Mouse (Mus musculus) hindlimb bud, embryonic 11.5 days (tissue): Measurements from ENCODE around the gene Ulk4.
"Not testable (repeated sequence)": the region's sequence is repeated elsewhere in the genome, so short reads cannot be mapped to it uniquely, and the experiment has no call there.

Source experiments
- DNase-seq: peaks from one replicate; pipeline ENCODE4 v3.0.0-alpha.2; 2012; ENCODE audit warnings: low read depth, low spot score; ENCODE audit errors: extremely low spot score

Ulk4 gene

DNA sequence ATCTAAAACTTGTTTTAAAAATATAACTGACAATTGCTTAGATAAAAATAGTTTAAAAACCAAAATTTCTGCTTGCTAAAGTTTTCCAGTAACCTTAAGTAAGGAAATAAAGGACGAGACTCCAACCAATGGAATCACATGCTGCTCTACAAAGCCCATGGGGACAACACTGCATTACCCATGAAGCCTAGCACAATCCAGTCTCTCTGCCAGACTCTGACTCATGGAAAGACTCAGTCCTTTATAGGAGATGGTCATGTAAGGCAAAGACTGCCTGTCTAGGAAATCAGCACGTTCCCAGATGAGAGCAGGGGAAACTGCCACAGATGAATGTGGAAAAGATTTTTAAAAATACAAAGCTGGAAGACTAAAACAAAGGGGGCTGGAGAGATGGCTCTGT is 23.0 kb downstream of the Ulk4 start:
- no peak for DNase-seq

DNA sequence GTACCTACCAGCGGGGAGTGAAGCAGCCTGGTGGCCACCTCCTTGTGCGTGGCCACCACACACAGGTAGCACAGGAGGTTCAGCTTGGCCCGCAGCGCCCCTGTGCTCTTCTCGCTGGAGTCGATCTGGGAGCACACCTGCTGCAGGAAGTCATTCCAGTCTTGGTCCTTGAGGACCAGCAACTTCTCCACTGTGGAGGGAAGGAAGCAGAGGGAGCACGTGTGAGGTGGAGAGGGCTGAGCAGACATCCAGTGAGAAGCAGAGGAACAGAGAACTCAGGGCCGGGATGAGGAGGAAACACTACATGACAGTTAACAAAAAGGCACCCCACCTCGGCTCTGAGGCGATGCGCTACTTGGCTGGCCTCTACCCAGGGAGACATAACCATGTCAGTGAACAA is 26.1 kb downstream of the Ulk4 start:
- DNase-seq = no peak

DNA sequence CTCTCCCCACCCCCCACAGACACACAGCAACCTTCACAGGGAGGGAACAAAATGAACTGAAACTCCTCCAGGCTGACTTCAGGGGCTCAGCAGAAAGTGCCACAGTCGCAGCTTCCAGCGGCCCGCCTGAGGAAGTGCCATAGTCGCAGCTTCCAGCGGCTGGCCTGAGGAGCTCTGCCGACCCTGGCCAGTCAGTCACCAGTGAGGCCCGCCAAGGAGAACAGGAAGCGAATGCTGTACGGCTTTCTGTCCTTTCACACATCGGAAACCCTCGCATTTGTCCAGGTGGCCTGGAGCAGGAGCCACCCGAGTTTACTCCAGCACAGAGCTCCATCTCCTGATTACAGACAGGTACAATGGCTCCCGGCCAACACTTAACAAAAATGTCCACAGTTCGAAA is 27.2 kb downstream of the Ulk4 start:
- DNase-seq = no peak

DNA sequence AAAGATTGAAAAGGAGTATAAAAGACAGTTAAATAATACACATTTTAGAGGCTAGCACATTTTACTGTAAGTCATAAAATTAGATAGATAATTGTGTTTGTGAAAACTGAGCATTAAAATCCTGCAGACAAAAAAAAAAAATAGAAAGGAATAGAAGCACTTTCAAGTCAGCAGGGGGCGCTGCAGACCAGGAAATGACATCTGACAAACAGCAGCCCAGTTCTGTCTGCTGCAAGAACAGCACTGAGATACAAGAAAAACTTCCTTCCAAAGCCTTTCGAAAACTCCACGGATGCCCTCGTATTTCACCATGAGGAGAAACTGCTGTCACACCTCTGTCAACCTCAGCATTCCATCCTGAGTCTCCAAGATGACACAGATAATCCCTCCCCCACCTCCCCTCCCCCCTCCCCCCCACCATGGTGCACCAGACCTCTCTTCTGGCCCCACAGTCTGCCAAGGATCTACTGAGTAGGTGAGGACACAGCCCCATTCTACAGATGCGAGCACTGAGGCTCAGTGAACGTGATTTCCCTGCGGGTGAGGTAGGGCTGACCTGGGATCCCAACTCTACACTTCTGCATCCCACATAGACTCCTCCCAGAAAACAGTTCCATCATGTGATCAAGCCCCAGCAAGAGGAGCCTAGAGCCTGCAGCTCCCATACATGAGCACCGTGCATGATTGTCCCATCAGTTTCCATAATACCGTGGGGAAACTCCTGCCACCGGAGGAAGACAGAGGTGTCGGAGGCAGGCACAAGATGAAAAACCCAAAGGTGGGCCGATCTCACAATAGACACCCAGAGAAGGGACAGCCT is 28.8 kb downstream of the Ulk4 start:
- peak; percentile 68 for DNase-seq

DNA sequence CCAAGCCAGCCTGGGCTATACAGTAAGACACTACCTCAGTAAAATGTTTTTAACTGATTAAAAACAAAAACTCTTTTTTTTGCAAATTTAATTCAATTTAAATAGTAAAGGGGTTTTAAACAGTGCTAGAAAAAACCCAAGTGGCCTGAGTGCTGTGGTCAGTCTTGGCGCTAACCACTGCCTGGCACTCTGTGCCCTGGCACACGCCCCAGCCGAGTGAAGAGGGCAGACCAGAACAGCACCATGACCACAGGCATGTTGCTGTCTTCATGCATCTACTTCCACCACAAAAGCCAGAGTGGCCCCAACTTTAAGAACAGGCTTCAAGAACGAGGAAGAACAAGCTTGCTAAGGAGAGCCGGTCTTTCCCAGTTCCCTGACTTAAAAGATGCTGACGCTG is 29.9 kb downstream of the Ulk4 start:
- DNase-seq = no peak

DNA sequence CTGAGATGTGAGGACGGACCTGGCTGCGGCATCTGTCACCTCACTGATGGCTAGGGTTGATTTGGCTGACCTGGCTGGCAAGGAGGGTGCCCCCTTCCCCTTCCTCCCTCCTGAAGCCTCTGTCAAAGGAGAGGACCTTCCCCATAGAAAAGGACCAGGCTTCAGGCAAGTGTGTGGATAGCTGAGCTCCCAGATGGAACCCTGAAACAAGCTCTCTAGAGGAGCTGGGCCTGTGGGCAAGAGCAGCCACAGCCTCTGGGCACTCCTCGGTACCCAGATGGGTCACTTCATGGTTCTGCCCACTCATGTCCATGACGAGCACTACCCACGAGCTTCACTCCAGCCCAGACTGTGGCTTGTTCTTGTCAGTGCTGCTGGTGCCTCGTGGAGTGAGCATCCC is 34.7 kb downstream of the Ulk4 start:
- DNase-seq = no peak

DNA sequence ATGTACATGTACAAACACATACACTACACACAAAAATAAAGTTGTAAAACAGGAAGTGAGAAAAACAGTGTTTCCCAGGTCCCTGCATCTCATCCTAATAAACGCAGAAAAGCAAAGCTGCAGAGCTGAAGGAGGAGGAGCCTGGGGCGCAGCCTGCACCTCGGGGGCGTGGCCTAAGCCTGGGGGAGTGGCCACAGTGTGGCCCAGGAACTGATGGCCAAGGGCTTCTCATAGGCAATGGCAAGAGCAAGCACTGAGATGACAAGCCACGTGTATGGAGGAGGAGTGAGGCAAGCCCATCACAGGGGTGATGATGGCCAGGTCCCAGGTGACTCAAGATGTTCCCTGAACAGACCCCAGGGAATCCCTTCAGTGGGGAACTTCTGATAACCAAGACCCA is 35.2 kb downstream of the Ulk4 start:
- DNase-seq = no peak

DNA sequence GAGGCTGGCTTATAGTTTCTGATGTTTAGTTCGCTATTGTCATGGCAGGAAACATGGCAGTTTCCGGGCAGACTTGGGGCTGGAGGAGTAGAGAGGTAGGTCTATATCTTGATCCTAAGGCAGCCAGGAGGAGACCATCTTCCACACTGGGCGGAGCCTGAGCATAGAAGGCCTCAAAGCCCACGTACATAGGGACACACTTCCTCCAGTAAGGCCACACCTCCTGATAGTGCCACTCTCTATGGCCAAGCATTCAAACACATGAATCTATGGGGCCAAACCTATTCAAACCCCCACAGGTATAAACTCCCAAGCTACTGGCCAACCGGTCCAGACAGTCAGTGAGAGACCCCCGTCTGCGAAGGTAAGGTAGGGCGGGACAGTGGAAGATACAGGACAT is 35.6 kb downstream of the Ulk4 start:
- no peak for DNase-seq

DNA sequence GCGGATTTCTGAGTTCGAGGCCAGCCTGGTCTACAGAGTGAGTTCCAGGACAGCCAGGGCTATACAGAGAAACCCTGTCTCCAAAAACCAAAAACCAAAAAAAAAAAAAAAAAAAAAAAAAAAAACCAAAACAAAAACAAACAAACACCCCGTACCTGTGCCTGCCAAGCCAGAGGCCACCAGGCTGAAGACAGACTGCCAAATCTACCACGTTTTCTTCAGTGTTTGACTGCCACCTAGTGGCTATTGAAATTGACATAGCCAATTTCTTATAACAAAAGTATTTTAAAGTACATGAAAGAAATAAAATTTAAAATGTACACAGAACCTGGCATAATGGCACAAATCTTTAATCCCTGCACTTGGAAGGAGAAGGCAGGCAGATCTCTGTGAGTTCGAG is 36.8 kb downstream of the Ulk4 start:
- not testable (repeated sequence) for DNase-seq

DNA sequence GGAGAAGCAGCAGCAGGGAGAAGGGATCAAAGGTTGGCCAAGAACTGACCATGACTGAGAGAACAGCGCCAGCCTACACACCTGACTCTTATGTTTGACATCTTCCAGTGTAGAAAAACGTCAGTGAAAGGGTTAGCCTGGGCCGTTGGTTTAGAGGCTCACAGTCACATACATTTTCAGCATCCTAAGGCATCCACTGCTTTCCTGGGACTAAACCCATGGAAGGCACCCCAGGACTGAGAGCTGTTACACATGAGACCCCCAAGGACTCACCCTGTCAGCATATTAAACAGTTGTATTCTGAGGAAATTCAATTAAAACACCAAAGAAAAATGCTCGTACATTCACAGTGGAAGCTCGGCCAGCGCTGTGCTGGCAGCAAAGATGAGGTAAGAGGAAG is 37.4 kb downstream of the Ulk4 start:
- no peak for DNase-seq

DNA sequence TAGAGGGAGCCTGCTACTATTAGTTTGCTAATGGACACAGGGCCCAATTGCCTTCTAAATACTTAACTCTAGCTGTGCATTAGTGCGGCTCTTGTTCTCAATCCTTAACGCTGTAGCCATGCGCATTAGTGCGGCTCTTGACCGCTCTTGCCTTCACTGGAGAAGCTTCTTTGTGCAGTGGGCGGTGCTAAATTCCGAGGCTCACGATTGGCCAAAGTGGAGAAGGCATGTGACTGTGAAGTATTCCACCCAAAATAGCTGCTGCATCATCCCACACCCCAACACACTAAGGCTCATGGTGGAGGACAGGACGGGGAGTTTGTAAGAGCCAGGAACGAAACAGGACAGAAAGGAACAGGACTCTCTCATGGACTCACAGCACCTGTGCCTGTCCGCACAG is 58.4 kb downstream of the Ulk4 start:
- no peak for DNase-seq

DNA sequence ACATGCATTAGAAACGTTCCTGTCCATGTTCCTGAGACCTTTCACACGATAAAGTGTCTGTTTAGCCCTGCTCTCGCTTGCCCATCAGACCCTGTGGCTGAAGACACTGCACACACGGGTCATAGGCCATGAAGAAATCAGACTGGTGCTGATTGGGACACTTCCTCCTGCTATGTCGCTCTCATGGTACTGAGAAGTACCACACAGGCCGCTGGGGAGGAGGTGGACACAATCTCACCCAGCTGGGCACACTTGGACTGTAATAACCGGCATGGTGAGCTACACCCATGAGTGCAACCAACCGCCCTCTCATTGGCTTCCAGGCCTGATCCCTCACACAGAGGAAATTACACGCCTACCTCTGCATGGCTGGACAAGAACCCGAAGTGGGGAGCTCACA is 58.8 kb downstream of the Ulk4 start:
- DNase-seq = no peak

DNA sequence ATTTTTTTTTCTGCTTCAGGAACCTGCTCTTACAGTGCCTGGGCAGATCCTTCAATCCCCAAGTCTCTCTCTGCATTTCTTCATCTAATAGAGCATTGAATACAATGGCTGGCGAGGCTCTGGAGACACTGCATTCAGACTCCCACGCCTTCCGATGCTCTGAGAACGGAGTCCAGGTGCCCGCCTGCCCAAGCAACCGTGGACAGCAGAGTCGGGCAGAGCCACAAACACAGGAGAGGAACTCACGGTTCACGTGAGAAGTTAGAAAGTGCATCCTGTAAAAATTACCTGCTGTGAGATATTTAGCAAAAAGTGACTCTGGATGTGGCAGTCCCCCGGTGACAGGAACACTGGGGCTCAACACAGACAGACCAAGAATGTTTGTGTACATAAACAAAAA is 59.3 kb downstream of the Ulk4 start:
- DNase-seq = no peak

DNA sequence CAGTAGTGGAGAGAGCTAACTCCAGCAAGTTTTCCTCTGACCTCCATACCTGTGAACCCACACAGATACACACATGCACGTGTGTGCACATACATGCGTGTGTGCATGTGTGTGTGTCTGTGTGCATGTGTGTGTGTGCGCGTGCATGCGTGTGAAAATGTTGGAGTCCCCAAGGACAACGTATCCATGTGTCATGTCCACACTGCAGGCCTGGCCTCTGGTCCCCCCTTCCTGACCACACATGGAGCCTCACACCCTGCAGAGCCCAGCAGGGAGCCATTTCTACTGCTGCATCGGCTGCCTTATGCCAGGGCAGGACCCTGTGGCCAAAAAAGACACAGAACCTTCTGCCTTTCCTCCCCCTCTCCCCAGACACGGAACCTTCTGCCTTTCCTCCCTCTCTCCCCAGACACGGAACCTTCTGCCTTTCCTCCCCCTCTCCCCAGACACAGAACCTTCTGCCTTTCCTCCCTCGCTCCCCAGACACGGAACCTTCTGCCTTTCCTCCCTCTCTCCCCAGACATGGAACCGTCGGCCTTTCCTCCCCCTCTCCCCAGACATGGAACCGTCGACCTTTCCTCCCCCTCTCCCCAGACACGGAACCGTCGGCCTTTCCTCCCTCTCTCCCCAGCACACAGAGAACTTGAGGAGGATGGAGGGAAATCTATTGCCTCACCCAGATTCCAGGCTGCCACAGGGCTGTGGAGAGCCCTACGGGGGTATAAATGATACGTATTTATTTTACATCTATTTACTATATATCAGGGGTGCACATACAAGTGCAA is 60.3 kb downstream of the Ulk4 start:
- no peak for DNase-seq

DNA sequence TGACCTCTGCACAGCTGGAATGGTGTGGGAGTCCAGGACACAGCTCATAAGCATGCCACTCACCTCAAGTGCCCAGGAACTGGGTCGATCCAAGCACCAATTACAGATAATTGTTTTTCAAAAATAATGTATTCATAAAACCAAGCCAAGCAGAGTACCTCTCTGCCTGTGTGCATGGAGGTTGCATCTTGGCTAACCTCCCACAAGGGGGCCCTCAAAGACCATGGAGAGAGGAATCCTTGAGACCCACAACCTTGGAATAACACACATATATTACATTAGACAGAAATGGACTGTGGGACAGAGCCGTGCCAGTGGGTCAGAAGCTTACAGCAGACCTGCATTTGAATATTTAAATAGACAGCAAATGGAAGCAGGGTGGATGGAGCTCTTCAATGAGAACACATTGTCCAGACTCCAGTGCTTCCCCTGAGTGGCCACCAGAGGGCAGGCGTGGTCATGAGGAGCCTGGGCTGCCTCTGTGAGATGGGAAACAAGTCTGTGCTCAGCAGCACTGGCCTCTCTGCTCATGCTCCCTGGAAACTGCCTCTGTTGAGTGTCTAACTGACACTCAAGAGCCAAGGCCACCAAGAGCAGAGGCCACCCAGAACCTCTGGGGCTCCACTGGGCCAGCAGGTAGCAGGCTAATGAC is 61.5 kb downstream of the Ulk4 start:
- DNase-seq = peak; percentile 26

DNA sequence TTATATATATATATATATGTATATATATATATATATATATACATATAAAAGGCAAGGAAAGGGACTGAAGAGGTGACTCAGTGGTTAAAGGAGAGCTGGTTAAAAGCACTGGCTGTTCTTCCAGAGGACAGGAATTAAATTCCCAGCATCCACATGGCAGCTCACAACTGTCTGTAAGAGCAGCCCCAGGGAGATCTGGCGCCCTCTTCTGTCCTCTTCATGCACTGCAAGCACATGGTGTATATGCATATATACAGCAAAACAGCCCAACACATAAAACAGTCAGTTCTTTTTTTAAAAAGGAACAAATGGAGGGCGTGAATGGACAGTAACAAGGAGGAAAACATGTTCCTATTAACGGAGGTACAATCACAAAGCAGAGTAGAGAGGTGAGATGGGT is 64.7 kb downstream of the Ulk4 start:
- no peak for DNase-seq

DNA sequence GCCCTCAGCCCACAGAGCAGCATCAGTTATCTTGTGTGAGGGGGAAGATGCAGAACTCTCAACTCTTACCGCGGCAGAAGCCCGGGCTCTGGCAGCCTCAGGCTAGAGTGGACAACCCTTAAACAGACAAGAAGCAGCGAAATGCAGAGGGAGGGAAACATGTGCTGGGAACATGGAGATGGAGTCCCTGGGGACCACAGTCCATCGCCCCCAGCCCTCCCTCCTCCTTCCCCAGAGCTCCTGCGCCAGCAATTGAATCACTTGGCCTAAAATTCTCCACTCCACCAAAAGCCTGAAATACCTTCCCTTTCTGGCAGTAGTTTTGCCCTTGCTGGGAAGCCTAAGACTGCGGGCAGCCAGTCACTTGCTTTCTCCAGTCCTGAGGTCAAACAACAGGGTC is 72.0 kb downstream of the Ulk4 start:
- no peak for DNase-seq

DNA sequence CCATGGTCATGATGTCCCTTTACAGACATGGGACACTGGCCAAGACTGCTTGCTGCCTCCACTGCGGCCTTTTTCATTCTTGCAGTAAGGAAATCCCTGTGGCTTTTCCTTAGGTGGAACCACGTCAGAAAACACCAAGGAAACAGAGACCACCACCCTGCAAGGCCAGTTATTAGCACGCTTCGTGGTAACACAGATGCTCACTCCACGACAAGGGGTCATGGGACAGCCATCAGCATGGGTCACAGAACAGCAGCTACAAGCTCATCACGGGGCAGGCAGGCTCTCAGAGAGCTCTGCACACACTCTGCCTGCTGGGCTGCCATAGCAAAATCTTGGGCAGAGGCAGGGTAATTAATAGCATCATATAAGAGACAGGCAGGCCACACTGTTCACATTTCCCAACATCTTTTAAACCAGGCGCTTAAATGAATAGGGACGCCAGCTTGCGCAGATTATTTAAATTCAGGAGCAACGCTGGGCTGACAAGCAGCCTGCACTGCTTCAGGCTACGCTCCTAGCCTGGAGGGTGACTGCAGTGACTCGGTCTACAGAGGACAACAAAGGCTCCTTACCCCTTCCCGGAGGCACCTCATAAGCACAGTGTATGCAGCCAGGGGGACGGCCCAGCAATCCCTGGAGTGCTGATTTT is 72.7 kb downstream of the Ulk4 start:
- no peak for DNase-seq

DNA sequence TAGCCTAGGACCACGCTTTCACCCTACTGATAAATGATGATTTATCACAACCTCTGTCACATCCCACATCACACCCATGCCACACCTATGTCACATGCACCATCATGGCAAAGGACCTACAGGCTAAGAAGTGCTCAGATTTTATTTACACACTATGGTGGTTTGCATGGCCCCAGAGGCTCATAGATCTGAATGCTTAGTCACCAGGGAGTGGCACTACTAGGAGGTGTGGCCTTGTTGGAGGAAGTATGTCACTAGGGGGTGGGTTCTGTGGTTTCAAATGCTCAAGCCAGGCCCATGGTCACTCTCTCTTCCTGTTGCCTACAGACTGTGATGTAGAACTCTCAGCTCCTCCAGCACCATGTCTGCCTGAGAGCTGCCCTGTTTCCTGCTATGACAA is 73.3 kb downstream of the Ulk4 start:
- DNase-seq = no peak

DNA sequence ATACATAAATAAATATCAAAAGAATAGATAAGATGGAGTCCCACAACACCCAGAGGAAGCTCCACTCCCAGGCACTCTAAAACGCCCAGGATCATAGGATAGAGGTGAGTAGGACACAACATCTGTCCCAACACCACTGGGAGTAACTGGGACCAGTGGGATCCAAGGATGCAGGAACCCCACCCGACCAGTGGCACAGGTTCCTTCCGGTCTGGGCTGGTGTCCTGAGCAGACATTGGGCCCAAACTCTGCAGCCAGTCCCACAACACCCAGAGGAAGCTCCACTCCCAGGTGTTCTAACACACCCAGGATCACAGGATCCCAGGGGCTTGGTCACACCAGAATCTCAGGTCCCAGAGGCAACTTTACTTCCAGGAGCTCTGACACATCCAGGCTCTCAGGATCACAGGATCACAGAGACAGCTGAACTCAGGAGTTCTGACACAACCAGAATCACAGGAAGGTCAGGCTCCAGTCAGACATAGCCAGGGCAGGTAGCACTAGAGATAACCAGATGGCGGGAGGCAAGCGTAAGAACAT is 77.8 kb downstream of the Ulk4 start:
- DNase-seq = not testable (repeated sequence)

DNA sequence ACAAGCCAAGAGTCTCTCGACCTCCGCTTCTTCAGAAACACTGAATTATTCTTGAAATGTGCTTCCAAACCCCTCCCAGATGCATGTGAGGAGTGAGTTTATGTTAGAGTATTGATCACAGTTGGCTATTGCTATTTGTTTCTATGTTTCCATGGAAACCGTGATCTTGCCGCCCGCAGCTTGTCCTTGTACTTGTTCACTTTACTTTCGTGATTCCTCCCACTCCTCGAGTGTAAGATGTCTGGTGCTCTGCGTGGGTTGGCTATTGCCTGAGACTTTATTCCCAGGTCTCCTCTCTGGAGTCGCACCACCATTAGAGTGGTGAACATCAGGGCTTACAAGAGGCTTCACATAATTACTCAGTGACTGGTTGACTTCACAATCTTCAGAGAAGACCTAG is 80.5 kb downstream of the Ulk4 start:
- no peak for DNase-seq
